Mouse (Mus musculus): ENCODE measurements around the gene Tle2.

- TF ChIP-seq CTCF (IDR thresholded peaks at IDR 0.05; ENCODE audit: borderline replicate concordance, insufficient read depth, low read length) = no peak
- TF ChIP-seq POLR2A (IDR thresholded peaks at IDR 0.05; ENCODE audit: low read depth, low read length) = no peak
These were observed 63.7 kb downstream of the Tle2 start for GRCm38 (mm10) chr10:81638101-81638500.
